Mouse (Mus musculus) kidney, postnatal 0 days (tissue): ENCODE results near the gene Arf3. TPM values are rescaled to one million over a fixed set of nuclear protein-coding genes. Genes with fewer than 3 reads are reported as not detected.

ENCODE experiments used
- ATAC-seq: fragments of 200-750 bp; cut with Nextera tagmentation; replicated peaks from 2 replicates; pipeline ENCODE4 v1.8.0; 2017; ENCODE audit warnings: low read depth, moderate number of reproducible peaks, moderate TSS enrichment, moderate library complexity; ENCODE audit not compliant: low FRiP score
- DNase-seq: peaks from one replicate; pipeline ENCODE4 v3.0.0-alpha.2; 2016; ENCODE audit warnings: low spot score
- H3K27ac ChIP-seq: fragments of 300-500 bp; sonication (generic); 2 replicates; pipeline ENCODE4 v1.5.1; 2014; ENCODE audit warnings: mild to moderate bottlenecking
- H3K27me3 ChIP-seq: fragments of 300-500 bp; sonication (generic); 2 replicates; pipeline ENCODE4 v1.6.1; 2014; ENCODE audit warnings: low read length, mixed read lengths; ENCODE audit not compliant: insufficient read depth
- H3K36me3 ChIP-seq: fragments of 300-500 bp; sonication (generic); 2 replicates; pipeline ENCODE4 v1.6.1; 2014; ENCODE audit warnings: low read length, mixed read lengths; ENCODE audit not compliant: insufficient read depth
- H3K4me1 ChIP-seq: fragments of 300-500 bp; sonication (generic); replicated peaks from 2 replicates; pipeline ENCODE4 v1.6.1; 2014; ENCODE audit warnings: antibody characterized with exemption, low read length, mixed read lengths; ENCODE audit not compliant: insufficient read depth
- H3K4me2 ChIP-seq: fragments of 300-500 bp; sonication (generic); 2 replicates; pipeline ENCODE4 v1.6.1; 2014; ENCODE audit warnings: mild to moderate bottlenecking, low read length, moderate library complexity, mixed read lengths
- H3K4me3 ChIP-seq: fragments of 300-500 bp; sonication (generic); replicated peaks from 2 replicates; pipeline ENCODE4 v1.5.1; 2014; ENCODE audit warnings: low read depth, low read length
- H3K9ac ChIP-seq: fragments of 300-500 bp; sonication (generic); 2 replicates; pipeline ENCODE4 v1.6.1; 2014; ENCODE audit warnings: low read depth, low read length
- H3K9me3 ChIP-seq: fragments of 300-500 bp; sonication (generic); replicated peaks from 2 replicates; pipeline ENCODE4 v1.6.1; 2016; ENCODE audit warnings: low read length, inconsistent platforms, mixed read lengths
- CTCF ChIP-seq: IDR thresholded peaks from 2 replicates; pipeline ENCODE4 v1.5.1; 2016; ENCODE audit warnings: antibody characterized with exemption, low read depth, mild to moderate bottlenecking, moderate library complexity
- WGBS: fragments of 180-500 bp; shearing (Covaris S2); extraction: QIAGEN DNeasy Blood & Tissue Kit; methylation state at CpG from one replicate; pipeline ENCODE4 v1.1.7; 2014; 5-methylcytosine and 5-hydroxymethylcytosine counted together
- polyA plus RNA-seq: library from polyadenylated mRNA; unstranded; fragments of >200 nt; fragmentation: Nextera tagmentation; extraction: Ambion mirVana; gene quantifications from 2 replicates; pipeline ENCODE4 v1.2.1, GENCODE M21; 2015

The Arf3 gene
- polyA plus RNA-seq, 1 experiment from 2014 or later: 39.6 TPM

DNA sequence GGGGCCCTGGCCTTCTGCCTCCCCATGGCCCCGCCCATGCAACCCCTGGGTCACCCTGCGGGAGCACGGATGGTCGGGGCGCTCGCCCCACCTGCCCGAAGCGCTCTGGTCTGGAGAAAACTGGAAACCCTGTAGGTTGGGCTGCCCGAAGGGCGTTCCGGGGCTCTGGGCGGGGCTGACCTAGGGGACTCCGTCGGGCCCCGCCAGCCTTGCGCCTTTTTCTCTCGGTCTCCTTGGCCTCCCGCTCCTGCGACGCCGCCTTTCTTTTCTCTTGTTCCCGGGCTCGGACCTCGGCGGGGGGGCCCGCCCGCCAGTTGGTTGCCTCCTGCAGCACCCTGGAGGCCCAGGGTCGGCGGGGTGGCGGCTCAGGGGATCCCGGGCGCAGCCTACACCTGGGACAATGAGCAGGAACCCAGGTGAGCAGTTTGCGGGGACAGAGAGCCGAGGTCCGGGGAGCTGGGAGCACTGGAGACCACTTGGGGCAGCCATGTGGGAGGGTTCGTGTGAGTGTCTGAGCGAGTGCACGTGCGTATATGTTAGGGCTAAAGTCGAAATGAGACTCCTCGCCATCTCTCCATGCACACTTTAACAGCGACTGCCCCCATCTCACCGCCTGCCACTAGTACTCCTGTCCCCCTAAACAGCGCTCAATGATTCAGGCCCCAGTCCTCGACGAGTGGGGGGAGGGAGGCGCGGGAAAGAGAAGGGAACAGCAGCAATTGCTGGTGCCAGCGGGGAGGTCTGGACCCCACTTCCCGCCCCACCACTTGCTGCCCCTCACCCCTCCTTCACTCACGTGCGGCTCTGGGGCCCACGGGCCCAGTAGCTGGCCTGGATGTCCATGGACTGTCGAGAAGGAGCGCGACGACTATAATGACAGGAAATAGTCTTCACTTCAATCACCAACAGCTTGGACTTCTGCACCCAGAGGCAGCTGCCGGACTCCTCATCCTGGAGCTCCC is 44.1 kb upstream of the Arf3 start:
- Histone ChIP-seq H3K27ac (no peak overlapping the region), H3K9ac (0 out of 2 replicates have a peak overlapping the region, but pooled peaks have one; percentile 27), H3K27me3 (peaks cover 70% of the 10 kb centered on the region), H3K4me2 (peak overlapping the region; percentile 73), H3K4me1 (peaks cover 21% of the 10 kb centered on the region), H3K36me3 (peaks cover 2% of the 10 kb centered on the region; the same call in 1 of the 2 replicates), H3K4me3 (peak overlapping the region; percentile 36), H3K9me3 (no peaks in the 10 kb centered on the region)
- DNase-seq: no peak
- 2% methylated on average over 58 of the region's 58 CpGs for WGBS
- no peak for TF ChIP-seq CTCF
- peak; percentile 14; the same call in 1 of the 2 replicates for ATAC-seq

DNA sequence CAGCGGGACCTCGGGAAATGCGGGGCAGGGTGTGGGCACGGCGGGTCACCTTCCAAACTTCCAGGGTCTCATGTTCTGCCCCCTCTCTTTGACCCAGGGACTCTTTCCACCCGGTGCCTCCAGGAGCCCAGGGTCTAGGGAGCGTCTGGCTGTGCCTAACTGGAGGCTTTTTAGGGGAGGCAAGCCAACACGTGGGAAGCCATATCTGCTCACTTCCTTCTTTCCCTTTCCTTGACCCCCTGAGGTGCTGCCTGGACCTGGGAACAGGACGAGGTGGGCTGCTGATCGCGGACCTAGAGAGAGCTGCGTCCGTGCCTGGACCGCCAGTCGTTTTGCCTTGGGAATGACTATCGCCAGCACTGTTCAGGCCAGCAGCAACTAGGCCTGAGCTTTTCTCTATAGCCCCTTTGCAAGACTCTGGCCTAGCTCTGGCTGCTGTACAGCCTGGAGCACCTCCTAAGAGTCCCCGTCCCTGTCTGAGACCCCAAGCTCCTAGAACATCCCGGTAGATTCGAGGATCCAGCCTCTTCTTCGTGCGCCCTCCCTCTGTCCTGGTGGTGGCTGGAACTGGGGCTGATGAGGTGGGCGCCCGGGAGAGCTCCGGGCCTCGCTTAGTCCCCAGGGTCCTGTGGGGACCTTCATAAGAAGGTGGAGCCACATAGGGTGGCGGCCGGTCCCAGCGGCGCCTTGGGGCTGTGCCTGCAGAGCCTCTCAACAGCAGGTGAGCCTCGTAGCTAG is 43.2 kb upstream of the Arf3 start:
- Histone ChIP-seq H3K9ac (0 out of 2 replicates have a peak overlapping the region, but pooled peaks have one; percentile 3), H3K27ac (no peak overlapping the region), H3K4me3 (peak overlapping the region; percentile 40), H3K4me2 (peak overlapping the region; percentile 73), H3K4me1 (peaks cover 21% of the 10 kb centered on the region), H3K36me3 (peaks cover 2% of the 10 kb centered on the region; the same call in 1 of the 2 replicates), H3K9me3 (no peaks in the 10 kb centered on the region), H3K27me3 (peaks cover 77% of the 10 kb centered on the region)
- ATAC-seq (no peak), DNase-seq (no peak)
- WGBS: 15% methylated on average over 30 of the region's 30 CpGs
- TF ChIP-seq CTCF: no peak

DNA sequence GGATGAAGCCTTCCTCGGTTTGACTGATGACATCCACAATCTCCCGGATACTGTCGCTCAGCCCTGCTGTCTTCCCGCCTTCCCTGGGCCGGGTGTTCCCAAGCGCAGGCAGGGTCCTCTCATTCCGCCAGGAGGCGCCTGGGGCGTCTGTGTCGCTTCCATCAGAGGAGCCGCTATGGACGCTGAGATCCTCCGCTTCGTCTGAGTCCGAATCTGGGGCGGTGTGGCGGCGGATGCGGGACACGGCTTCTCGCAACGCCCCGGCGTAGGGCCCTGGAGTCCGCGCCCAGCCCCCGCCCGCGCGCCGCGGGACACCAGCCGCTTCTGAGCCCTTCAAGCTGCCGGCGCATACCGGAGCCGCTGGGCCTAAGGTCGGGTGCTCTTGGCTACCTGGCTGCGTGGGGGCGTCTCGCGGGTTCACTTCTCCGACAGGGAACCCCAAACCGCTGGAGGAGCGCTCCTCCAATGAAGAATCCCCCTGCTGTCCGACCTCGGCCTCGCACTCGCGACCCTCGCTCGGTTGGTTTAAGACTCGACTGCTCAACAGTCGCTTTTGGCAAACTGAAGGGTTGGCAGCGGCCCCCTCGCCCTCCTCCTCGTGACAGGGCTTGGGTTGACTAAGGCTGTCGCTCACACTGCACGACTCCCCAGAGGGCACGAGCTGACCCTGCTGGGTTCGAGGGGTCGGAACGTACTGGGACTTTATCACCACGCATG is 42.5 kb upstream of the Arf3 start:
- H3K9me3 ChIP-seq: no peaks in the 10 kb centered on the region
- no peaks in the 10 kb centered on the region for H3K36me3 ChIP-seq
- H3K9ac ChIP-seq: peak overlapping the region; percentile 46; the same call in 1 of the 2 replicates
- 1% methylated on average over 64 of the region's 64 CpGs for WGBS
- peak; percentile 75 for TF ChIP-seq CTCF
- H3K4me3 ChIP-seq: peak overlapping the region; percentile 40
- peaks cover 85% of the 10 kb centered on the region for H3K27me3 ChIP-seq
- ATAC-seq (peak; percentile 26), DNase-seq (peak; percentile 83)
- peaks cover 21% of the 10 kb centered on the region for H3K4me1 ChIP-seq
- peak overlapping the region; percentile 73 for H3K4me2 ChIP-seq
- H3K27ac ChIP-seq: no peak overlapping the region

DNA sequence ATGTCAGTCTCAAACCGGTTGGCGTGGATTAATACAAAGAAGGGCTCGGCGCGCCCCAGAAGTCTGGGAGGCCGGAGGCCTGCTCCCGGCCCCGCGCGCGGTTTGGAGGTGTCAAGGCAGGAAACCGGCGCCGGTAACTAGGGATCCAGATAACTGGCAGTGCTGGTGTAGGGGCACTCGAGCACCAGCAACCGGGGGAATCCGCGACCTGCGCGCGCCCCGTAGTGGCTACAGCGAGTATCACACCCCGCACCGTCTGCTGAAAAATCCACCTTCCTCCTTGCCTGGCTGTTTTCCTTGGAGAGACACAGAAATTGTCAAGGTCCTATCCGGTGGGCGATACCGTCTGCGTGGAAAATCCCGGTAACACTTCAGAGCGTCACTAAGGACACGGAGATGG is 41.0 kb upstream of the Arf3 start:
- whole genome bisulfite sequencing: under 1% methylated on average over 32 of the region's 32 CpGs
- Histone ChIP-seq H3K27ac (no peak overlapping the region), H3K4me1 (peaks cover 21% of the 10 kb centered on the region), H3K9me3 (no peaks in the 10 kb centered on the region), H3K4me3 (no peak overlapping the region), H3K9ac (no peak overlapping the region), H3K27me3 (peaks cover 89% of the 10 kb centered on the region), H3K36me3 (no peaks in the 10 kb centered on the region), H3K4me2 (peak overlapping the region; percentile 28; the same call in 1 of the 2 replicates)
- peak; percentile 79 for DNase-seq
- no peak for ATAC-seq
- peak; percentile 82 for TF ChIP-seq CTCF

DNA sequence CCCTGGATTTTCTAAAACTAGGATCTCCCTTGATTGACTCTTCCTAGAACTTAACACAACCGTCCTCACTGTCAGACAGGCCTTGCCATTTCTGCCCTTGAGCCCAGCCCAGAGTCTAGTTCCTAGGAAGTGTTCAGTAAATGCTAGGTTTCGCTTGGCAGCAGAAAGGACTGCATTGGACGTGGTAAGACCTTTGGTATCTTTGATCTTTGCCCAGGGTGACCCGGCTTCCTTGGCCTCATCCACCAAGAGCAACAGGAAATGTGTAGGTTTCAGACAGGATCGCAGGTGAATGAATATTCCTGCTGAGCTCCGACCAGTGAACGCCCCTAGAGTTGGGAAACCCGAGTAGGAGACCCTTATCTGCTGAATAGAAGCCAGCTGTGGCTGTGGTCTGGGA is 39.9 kb upstream of the Arf3 start:
- Histone ChIP-seq H3K27ac (no peak overlapping the region), H3K4me1 (peaks cover 11% of the 10 kb centered on the region; the same call in 1 of the 2 replicates), H3K4me3 (no peak overlapping the region), H3K4me2 (no peak overlapping the region), H3K27me3 (peaks cover 89% of the 10 kb centered on the region), H3K36me3 (no peaks in the 10 kb centered on the region), H3K9ac (no peak overlapping the region), H3K9me3 (no peaks in the 10 kb centered on the region)
- ATAC-seq: no peak
- no peak for TF ChIP-seq CTCF
- WGBS: 8% methylated on average over 8 of the region's 8 CpGs
- DNase-seq: no peak

DNA sequence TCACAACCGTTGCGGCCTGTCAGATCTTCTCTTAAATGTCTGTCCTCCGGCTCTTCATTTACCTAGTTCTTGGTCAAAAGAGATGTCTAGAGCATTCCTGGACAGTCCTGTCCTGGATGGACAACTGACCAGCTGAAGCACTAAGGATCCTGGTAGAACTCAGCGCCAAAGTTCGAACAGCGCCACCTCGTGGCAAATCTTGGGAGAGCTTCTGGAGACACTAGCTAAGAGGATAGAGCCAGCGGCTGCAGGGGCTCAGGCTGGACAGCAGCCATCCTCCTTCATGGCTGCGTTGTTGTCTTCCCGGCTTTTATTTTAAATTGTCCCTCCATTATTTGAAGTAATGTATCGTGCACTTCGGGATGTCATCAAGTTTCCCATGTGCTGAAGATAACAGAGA is 36.4 kb upstream of the Arf3 start:
- Histone ChIP-seq H3K9ac (no peak overlapping the region), H3K36me3 (no peaks in the 10 kb centered on the region), H3K9me3 (no peaks in the 10 kb centered on the region), H3K4me3 (no peak overlapping the region), H3K27ac (no peak overlapping the region), H3K27me3 (peaks cover 92% of the 10 kb centered on the region), H3K4me2 (no peak overlapping the region), H3K4me1 (peaks cover 6% of the 10 kb centered on the region; the same call in 1 of the 2 replicates)
- 11% methylated on average over 12 of the region's 12 CpGs for WGBS
- peak; percentile 86 for TF ChIP-seq CTCF
- ATAC-seq: no peak
- peak; percentile 86 for DNase-seq
